Mouse (Mus musculus) left cerebral cortex, adult 9 months (tissue): ENCODE measurements around the gene Ushbp1.
"Not testable (repeated sequence)": the region's sequence is repeated elsewhere in the genome, so short reads cannot be mapped to it uniquely, and the experiment has no call there.

ENCODE experiments used
- DNase-seq, 2 experiments: peaks; one replicate each; pipeline ENCODE4 v3.0.0; 2022; ENCODE audit warnings: low spot score in 2 of 2

Gene Ushbp1

DNA sequence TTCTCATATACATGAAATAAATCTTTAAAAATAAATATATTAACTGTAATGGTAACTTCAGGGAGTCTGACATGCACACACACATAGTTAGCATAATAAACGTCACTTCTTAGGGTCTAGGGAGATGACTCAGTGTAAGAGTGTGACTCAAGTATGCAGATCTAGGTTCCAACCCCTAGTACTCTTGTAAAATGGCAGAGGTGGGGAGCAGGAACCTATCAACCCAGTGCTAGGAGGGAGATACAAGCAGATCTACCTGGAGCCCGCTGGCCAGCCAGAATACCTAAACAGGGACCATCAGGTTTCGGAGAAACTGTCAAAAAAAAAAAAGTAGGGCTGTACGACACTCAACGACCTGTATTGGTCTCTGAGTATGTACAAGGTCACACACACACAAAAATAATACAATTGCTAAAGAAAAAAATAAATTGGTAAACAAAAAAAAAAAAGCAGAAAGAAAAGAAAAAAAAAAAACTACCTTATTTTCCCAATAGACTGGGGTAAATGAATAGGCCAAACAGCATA is 24.8 kb downstream of the Ushbp1 start:
- DNase-seq, result no peak

DNA sequence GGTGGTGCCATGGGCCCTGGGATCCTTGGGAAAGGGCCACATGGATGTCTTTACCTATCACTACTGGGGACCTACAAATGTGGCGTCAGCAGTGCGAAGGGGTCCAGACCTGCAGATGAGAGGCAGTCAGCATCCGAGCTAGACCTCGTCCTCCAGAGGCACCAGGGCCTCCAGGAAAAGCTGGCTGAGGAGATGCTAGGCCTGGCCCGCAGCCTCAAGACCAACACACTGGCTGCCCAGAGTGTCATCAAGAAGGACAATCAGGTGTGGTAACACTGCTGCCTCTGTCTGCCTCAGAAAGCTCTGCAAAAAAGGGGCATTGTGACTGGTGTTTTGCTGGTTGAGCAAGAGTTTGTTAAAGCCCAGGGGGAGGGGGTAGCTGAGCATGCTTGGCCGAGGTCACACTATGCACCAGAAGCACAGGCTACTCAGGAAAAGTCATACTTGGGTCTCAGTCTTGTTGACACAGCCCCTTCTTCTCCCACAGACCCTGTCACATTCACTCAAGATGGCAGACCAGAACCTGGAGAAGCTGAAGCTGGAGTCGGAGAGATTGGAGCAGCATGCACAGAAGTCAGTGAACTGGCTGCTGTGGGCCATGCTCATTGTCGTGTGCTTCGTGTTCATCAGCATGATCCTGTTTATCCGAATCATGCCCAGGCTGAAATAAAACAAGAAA is 26.4 kb downstream of the Ushbp1 start:
- DNase-seq, result no peak

- DNase-seq, result no peak
These were observed 27.2 kb downstream of the Ushbp1 start for GRCm38 (mm10) chr8:71368366-71368765.

DNA sequence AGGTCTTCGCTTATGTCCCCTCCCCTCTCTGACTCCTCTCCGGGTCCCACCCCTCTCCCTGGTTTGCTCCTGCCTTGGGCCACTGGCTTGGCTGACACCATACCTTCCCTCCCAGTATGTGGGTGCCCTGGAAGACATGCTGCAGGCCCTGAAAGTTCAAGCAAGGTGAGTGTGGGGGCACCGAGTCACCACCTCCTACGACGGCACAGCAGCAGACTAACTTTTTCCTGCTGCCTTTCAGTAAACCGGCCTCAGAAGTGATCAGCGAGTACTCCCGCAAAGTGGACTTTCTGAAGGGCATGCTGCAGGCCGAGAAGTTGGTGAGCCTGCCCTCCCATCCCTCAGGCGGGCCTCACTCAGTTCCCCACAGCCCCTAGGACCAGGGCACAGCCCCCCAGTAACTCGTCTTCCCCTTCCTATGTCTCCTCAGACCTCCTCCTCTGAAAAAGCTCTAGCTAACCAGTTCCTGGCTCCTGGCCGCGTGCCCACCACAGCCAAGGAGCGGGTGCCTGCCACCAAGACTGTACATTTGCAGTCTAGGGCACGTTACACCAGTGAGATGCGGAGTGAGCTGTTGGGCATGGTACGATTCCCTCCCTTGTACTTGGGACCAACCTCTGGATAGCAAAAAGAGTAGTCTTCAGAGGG is 27.9 kb downstream of the Ushbp1 start:
- no peak for DNase-seq

GRCm38 (mm10) chr8:71366771-71367528 is 28.7 kb downstream of the Ushbp1 start, which contains the start of gene Use1:
Use1 (plus strand) TSS chr8:71366848.
- peak; percentile 87 to 95 for DNase-seq

DNA sequence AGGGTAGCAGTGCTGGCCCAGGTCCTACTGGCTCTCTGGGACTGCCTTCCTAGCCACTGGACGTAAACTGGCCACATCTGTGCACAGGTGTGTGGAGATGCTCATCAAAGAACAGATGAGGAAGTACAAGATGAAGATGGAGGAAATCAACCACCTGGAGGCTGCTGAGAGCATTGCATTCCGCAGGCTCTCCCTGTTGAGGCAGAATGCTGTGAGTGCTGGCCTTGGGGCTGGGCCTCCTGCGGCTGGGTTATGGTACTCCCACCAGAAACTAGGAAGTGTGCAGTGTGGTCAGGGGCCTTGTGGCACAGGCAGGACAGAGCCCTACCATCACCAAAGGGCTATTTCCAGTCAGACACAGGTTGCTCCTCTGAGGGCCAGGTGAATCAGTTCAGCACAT is 37.6 kb downstream of the Ushbp1 start:
- DNase-seq, result no peak

DNA sequence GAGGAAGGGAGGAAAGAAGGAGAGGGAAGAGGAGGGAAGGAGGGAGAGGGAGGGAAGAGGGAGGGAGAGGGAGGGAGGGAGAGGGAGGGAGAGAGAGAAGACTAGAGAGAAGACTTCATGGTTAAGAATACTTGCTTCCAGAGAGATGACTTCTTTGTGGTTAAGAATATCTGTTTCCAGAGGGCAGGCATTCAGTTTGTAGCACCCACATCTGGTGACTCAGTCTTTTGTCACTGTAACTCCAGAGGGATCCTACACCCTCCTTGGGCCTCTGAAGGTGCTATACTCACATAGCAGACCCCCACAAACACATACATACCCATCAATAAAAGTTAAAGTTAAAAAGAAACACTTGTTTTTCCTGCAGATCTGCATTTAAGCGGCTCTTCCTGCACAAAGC is 44.1 kb downstream of the Ushbp1 start:
- no peak for DNase-seq

- DNase-seq, result no peak
These were observed 44.5 kb downstream of the Ushbp1 start for GRCm38 (mm10) chr8:71351117-71351516.

DNA sequence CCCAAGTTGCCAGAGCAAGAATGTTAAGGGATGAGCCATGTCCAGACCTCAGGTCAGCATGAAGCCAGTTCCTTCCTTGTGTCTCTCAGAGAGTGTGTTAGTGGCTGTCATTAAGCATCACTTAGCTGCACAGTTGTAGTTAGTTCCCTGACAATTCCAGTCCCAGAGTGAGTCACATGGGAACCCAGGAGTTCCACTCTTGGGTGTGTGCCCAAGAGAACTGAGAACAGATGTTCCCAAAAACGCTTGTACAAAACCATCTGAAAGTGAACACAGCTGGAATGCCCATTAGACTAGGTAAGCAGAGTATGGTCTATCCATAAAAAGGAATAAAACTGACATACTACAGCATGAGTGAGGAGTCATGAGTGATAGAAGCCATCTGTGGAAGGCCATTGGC is 49.0 kb downstream of the Ushbp1 start:
- DNase-seq, result no peak

DNA sequence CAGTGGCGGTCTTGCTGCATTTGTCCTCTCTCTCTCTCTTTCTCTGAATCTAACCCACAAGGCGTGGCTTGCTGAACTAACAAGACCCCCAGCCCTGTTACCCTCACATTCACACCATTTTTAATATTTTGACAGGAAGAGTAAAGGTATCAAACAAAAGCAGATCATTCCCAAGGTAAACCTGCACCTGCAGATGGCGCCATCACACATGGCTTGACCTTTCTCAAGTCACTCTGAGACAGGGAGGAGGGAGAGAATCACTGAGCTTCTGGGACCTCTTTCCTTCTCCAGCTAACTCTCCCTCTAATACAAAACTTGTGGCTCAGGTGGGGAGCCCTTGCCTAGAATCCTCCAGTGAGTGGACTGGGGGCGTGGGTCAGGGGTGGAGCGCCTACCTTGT is 55.0 kb downstream of the Ushbp1 start:
- DNase-seq, result no peak

DNA sequence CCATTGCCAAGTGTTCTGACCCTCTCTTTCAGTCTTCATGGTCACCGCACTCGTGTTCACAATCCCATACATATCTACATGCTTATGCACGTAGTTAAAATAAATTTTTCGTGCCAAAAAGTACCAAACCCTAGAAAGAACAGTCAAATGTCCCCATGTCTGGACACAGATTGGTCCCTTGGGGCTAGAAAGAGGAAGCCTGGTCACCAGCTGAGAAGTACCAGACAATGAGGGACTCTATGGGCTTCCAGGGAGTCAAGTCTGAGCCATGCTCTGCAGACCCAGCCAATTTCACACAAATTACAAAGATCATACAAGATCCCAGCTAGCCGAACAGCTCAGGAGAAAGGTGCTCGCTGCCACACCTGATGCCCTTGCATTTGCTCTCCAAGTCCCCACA is 57.8 kb downstream of the Ushbp1 start:
- not testable (repeated sequence) for DNase-seq
